Mouse (Mus musculus) heart, postnatal 25 days (tissue): ENCODE measurements around the gene Rad51b. TPM values are rescaled to one million over a fixed set of nuclear protein-coding genes. Genes with fewer than 3 reads are reported as not detected.
A peak's percentile ranks its signal among the peaks of the same experiment; 100 is the strongest.
"Not testable (repeated sequence)": the region's sequence is repeated elsewhere in the genome, so short reads cannot be mapped to it uniquely, and the experiment has no call there.

Experiments used
- DNase-seq: peaks from one replicate; pipeline ENCODE4 v3.0.0; 2022; ENCODE audit warnings: low spot score
- intact Hi-C: fragments of 180-260 bp; cut with DNase I; formaldehyde crosslinking; loops from one replicate; pipeline ENCODE4 v1.15.1; 2025
- total RNA-seq, 2 experiments: library from RNA; stranded (reverse); gene quantifications; 2 replicates each; pipeline ENCODE4 v1.2.3; 2021

Gene Rad51b
- total RNA-seq, result under 1 TPM; 0.68 to 0.84 TPM

GRCm38 (mm10) chr12:79297121-79297576, at the start of gene Rad51b:
Gene Rad51b (plus strand): TSS chr12:79297282.
- peak; percentile 68 for DNase-seq
- intact Hi-C loops, result no loop called here

GRCm38 (mm10) chr12:79248110-79248509, 49.0 kb upstream of the Rad51b start:
- no peak for DNase-seq
- intact Hi-C loops, result no loop called here

- no peak for DNase-seq
- intact Hi-C loops, result no loop called here
These were observed 43.6 kb upstream of the Rad51b start for GRCm38 (mm10) chr12:79253294-79254053.

GRCm38 (mm10) chr12:79254975-79255374, 42.1 kb upstream of the Rad51b start:
- DNase-seq, result no peak
- intact Hi-C loops, result no loop called here

- intact Hi-C loops, result loop anchor here (5.0 kb wide), 1 partner anchor 68 kb away; the partner anchor contains the start of gene Rdh11
- DNase-seq, result no peak
These were observed 36.9 kb upstream of the Rad51b start for GRCm38 (mm10) chr12:79260154-79260553.

- intact Hi-C loops, result loop anchor here (5.0 kb wide), 1 partner anchor 69 kb away; the partner anchor contains the start of gene Rdh11
These were observed 36.0 kb upstream of the Rad51b start for GRCm38 (mm10) chr12:79261035-79261434.

GRCm38 (mm10) chr12:79272604-79273003, 24.5 kb upstream of the Rad51b start:
- DNase-seq, result no peak
- intact Hi-C loops, result no loop called here

More at GRCm38 (mm10) chr12:79261035-79261434, 36.0 kb upstream of the Rad51b start:
- no peak for DNase-seq

- intact Hi-C loops, result no loop called here
- DNase-seq, result no peak
These were observed 17.5 kb upstream of the Rad51b start for GRCm38 (mm10) chr12:79279513-79280115.

GRCm38 (mm10) chr12:79282595-79282994, 14.5 kb upstream of the Rad51b start:
- intact Hi-C loops, result no loop called here
- DNase-seq, result no peak

- intact Hi-C loops, result no loop called here
- no peak for DNase-seq
These were observed 4.2 kb upstream of the Rad51b start for GRCm38 (mm10) chr12:79292874-79293273.

GRCm38 (mm10) chr12:79296126-79296816, 811 bp upstream of the Rad51b start, which contains the start of gene Zfyve26:
Gene Zfyve26 (minus strand): TSS chr12:79296304.
- peak; percentile 90 for DNase-seq
- intact Hi-C loops, result no loop called here

- DNase-seq, result no peak
- intact Hi-C loops, result no loop called here
These were observed 978 bp downstream of the Rad51b start for GRCm38 (mm10) chr12:79297884-79298636.

GRCm38 (mm10) chr12:79301802-79302201, 4.7 kb downstream of the Rad51b start:
- intact Hi-C loops, result no loop called here
- DNase-seq, result peak; percentile 17

GRCm38 (mm10) chr12:79305131-79305530, 8.0 kb downstream of the Rad51b start:
- intact Hi-C loops, result no loop called here
- no peak for DNase-seq

- intact Hi-C loops, result no loop called here
These were observed 8.9 kb downstream of the Rad51b start for GRCm38 (mm10) chr12:79306013-79306412.

GRCm38 (mm10) chr12:79313721-79314120, 16.6 kb downstream of the Rad51b start:
- DNase-seq, result no peak
- intact Hi-C loops, result no loop called here

More at GRCm38 (mm10) chr12:79306013-79306412, 8.9 kb downstream of the Rad51b start:
- no peak for DNase-seq

- intact Hi-C loops, result no loop called here
- DNase-seq, result no peak
These were observed 20.3 kb downstream of the Rad51b start for GRCm38 (mm10) chr12:79317339-79317738.

- intact Hi-C loops, result no loop called here
- no peak for DNase-seq
These were observed 23.8 kb downstream of the Rad51b start for GRCm38 (mm10) chr12:79320895-79321294.

GRCm38 (mm10) chr12:79322539-79322938, 25.5 kb downstream of the Rad51b start:
- DNase-seq, intact Hi-C loops: not testable (repeated sequence)

GRCm38 (mm10) chr12:79326236-79326635, 29.2 kb downstream of the Rad51b start:
- intact Hi-C loops, result no loop called here
- no peak for DNase-seq
